Mouse (Mus musculus): ENCODE measurements at regions not wholly inside any gene's neighbourhood (a gene's known extent, or its start where the extent isn't known, plus 50 kb on each side); places are given as distances from the start of the nearest gene placed in this dataset.

- WGBS, result 88% methylated on average over 2 of the region's 2 CpGs
- no peak overlapping the region for H3K4me3 ChIP-seq (ENCODE audit: low read depth, low read length)
- H3K36me3 ChIP-seq (ENCODE audit: control insufficient read depth, insufficient read depth, low read length), result no peaks in the 10 kb centered on the region
- H3K27me3 ChIP-seq (ENCODE audit: control insufficient read depth, insufficient read depth, low read length), result no peaks in the 10 kb centered on the region
- no peak overlapping the region for H3K4me2 ChIP-seq (replicated peaks; ENCODE audit: low read depth, low read length)
- no peaks in the 10 kb centered on the region for H3K9me3 ChIP-seq (ENCODE audit: control insufficient read depth, low read depth, low read length)
- H3K4me1 ChIP-seq (ENCODE audit: control insufficient read depth, insufficient read depth, low read length), result no peaks in the 10 kb centered on the region
- no peak for ATAC-seq (ENCODE audit: insufficient number of reproducible peaks, insufficient read depth, low FRiP score, low read depth)
- no peak overlapping the region for H3K27ac ChIP-seq (ENCODE audit: low read length)
- H3K9ac ChIP-seq (replicated peaks; ENCODE audit: low read depth, low read length), result no peak overlapping the region
Observed at GRCm38 (mm10) chr10:87747846-87748552, 110.1 kb upstream of the Igf1 start.

- 90% methylated on average over 4 of the region's 4 CpGs for WGBS
- Histone ChIP-seq H3K4me1 (ENCODE audit: control insufficient read depth, insufficient read depth, low read length) (no peaks in the 10 kb centered on the region), H3K9ac (replicated peaks; ENCODE audit: low read depth, low read length) (no peak overlapping the region), H3K4me3 (ENCODE audit: low read depth, low read length) (no peak overlapping the region), H3K4me2 (replicated peaks; ENCODE audit: low read depth, low read length) (no peak overlapping the region), H3K27me3 (ENCODE audit: control insufficient read depth, insufficient read depth, low read length) (no peaks in the 10 kb centered on the region), H3K36me3 (ENCODE audit: control insufficient read depth, insufficient read depth, low read length) (no peaks in the 10 kb centered on the region), H3K27ac (ENCODE audit: low read length) (no peak overlapping the region), H3K9me3 (ENCODE audit: control insufficient read depth, low read depth, low read length) (no peaks in the 10 kb centered on the region)
- ATAC-seq (ENCODE audit: insufficient number of reproducible peaks, insufficient read depth, low FRiP score, low read depth), result no peak
Observed at GRCm38 (mm10) chr10:87748631-87749193, 109.4 kb upstream of the Igf1 start.

- Histone ChIP-seq H3K27ac (ENCODE audit: low read length) (peak overlapping the region; percentile 4; the same call in 1 of the 2 replicates), H3K4me2 (replicated peaks; ENCODE audit: low read depth, low read length) (no peak overlapping the region), H3K4me1 (ENCODE audit: control insufficient read depth, insufficient read depth, low read length) (no peaks in the 10 kb centered on the region), H3K4me3 (ENCODE audit: low read depth, low read length) (no peak overlapping the region), H3K27me3 (ENCODE audit: control insufficient read depth, insufficient read depth, low read length) (no peaks in the 10 kb centered on the region), H3K9ac (replicated peaks; ENCODE audit: low read depth, low read length) (no peak overlapping the region), H3K36me3 (ENCODE audit: control insufficient read depth, insufficient read depth, low read length) (no peaks in the 10 kb centered on the region), H3K9me3 (ENCODE audit: control insufficient read depth, low read depth, low read length) (no peaks in the 10 kb centered on the region)
- no peak for ATAC-seq (ENCODE audit: insufficient number of reproducible peaks, insufficient read depth, low FRiP score, low read depth)
Observed at GRCm38 (mm10) chr10:87750321-87750720, 107.7 kb upstream of the Igf1 start.

GRCm38 (mm10) chr10:87750972-87751371 is 107.1 kb upstream of the Igf1 start:
- 17% methylated on average over 1 of the region's 1 CpGs for WGBS
- no peak overlapping the region for H3K27ac ChIP-seq (ENCODE audit: low read length)
- H3K4me2 ChIP-seq (replicated peaks; ENCODE audit: low read depth, low read length), result no peak overlapping the region
- no peaks in the 10 kb centered on the region for H3K36me3 ChIP-seq (ENCODE audit: control insufficient read depth, insufficient read depth, low read length)
- H3K4me3 ChIP-seq (ENCODE audit: low read depth, low read length), result no peak overlapping the region
- no peak overlapping the region for H3K9ac ChIP-seq (replicated peaks; ENCODE audit: low read depth, low read length)
- H3K27me3 ChIP-seq (ENCODE audit: control insufficient read depth, insufficient read depth, low read length), result no peaks in the 10 kb centered on the region
- no peaks in the 10 kb centered on the region for H3K9me3 ChIP-seq (ENCODE audit: control insufficient read depth, low read depth, low read length)
- H3K4me1 ChIP-seq (ENCODE audit: control insufficient read depth, insufficient read depth, low read length), result no peaks in the 10 kb centered on the region
- peak; percentile 67; the same call in 1 of the 2 replicates for ATAC-seq (ENCODE audit: insufficient number of reproducible peaks, insufficient read depth, low FRiP score, low read depth)

GRCm38 (mm10) chr10:87752117-87752516 is 105.9 kb upstream of the Igf1 start:
- no peaks in the 10 kb centered on the region for H3K27me3 ChIP-seq (ENCODE audit: control insufficient read depth, insufficient read depth, low read length)
- no peak; the same call in 1 of the 2 replicates for ATAC-seq (ENCODE audit: insufficient number of reproducible peaks, insufficient read depth, low FRiP score, low read depth)
- no peaks in the 10 kb centered on the region for H3K4me1 ChIP-seq (ENCODE audit: control insufficient read depth, insufficient read depth, low read length)
- H3K4me2 ChIP-seq (replicated peaks; ENCODE audit: low read depth, low read length), result no peak overlapping the region
- H3K27ac ChIP-seq (ENCODE audit: low read length), result peak overlapping the region; percentile 64; the same call in 1 of the 2 replicates
- no peaks in the 10 kb centered on the region for H3K9me3 ChIP-seq (ENCODE audit: control insufficient read depth, low read depth, low read length)
- H3K4me3 ChIP-seq (ENCODE audit: low read depth, low read length), result no peak overlapping the region
- 50% methylated on average over 2 of the region's 2 CpGs for WGBS
- H3K9ac ChIP-seq (replicated peaks; ENCODE audit: low read depth, low read length), result no peak overlapping the region
- no peaks in the 10 kb centered on the region for H3K36me3 ChIP-seq (ENCODE audit: control insufficient read depth, insufficient read depth, low read length)

- no peaks in the 10 kb centered on the region for H3K9me3 ChIP-seq (ENCODE audit: control insufficient read depth, low read depth, low read length)
- no peak overlapping the region for H3K4me3 ChIP-seq (ENCODE audit: low read depth, low read length)
- no peak for ATAC-seq (ENCODE audit: insufficient number of reproducible peaks, insufficient read depth, low FRiP score, low read depth)
- 49% methylated on average over 1 of the region's 1 CpGs for WGBS
- no peaks in the 10 kb centered on the region for H3K27me3 ChIP-seq (ENCODE audit: control insufficient read depth, insufficient read depth, low read length)
- H3K4me1 ChIP-seq (ENCODE audit: control insufficient read depth, insufficient read depth, low read length), result no peaks in the 10 kb centered on the region
- H3K4me2 ChIP-seq (replicated peaks; ENCODE audit: low read depth, low read length), result no peak overlapping the region
- no peak overlapping the region for H3K9ac ChIP-seq (replicated peaks; ENCODE audit: low read depth, low read length)
- no peaks in the 10 kb centered on the region for H3K36me3 ChIP-seq (ENCODE audit: control insufficient read depth, insufficient read depth, low read length)
- H3K27ac ChIP-seq (ENCODE audit: low read length), result no peak overlapping the region
Observed at GRCm38 (mm10) chr10:87753483-87753882, 104.6 kb upstream of the Igf1 start.

GRCm38 (mm10) chr10:87761528-87762030 is 96.5 kb upstream of the Igf1 start:
- Histone ChIP-seq H3K9ac (replicated peaks; ENCODE audit: low read depth, low read length) (no peak overlapping the region), H3K9me3 (ENCODE audit: control insufficient read depth, low read depth, low read length) (no peaks in the 10 kb centered on the region), H3K4me3 (ENCODE audit: low read depth, low read length) (no peak overlapping the region), H3K27ac (ENCODE audit: low read length) (no peak overlapping the region), H3K27me3 (ENCODE audit: control insufficient read depth, insufficient read depth, low read length) (no peaks in the 10 kb centered on the region), H3K4me1 (ENCODE audit: control insufficient read depth, insufficient read depth, low read length) (no peaks in the 10 kb centered on the region), H3K4me2 (replicated peaks; ENCODE audit: low read depth, low read length) (no peak overlapping the region), H3K36me3 (ENCODE audit: control insufficient read depth, insufficient read depth, low read length) (no peaks in the 10 kb centered on the region)
- no peak for ATAC-seq (ENCODE audit: insufficient number of reproducible peaks, insufficient read depth, low FRiP score, low read depth)
- WGBS, result 59% methylated on average over 5 of the region's 5 CpGs

- no peaks in the 10 kb centered on the region for H3K36me3 ChIP-seq (ENCODE audit: control insufficient read depth, insufficient read depth, low read length)
- H3K9ac ChIP-seq (replicated peaks; ENCODE audit: low read depth, low read length), result no peak overlapping the region
- no peaks in the 10 kb centered on the region for H3K4me1 ChIP-seq (ENCODE audit: control insufficient read depth, insufficient read depth, low read length)
- H3K4me2 ChIP-seq (replicated peaks; ENCODE audit: low read depth, low read length), result no peak overlapping the region
- no peak overlapping the region for H3K27ac ChIP-seq (ENCODE audit: low read length)
- no peak overlapping the region for H3K4me3 ChIP-seq (ENCODE audit: low read depth, low read length)
- H3K27me3 ChIP-seq (ENCODE audit: control insufficient read depth, insufficient read depth, low read length), result no peaks in the 10 kb centered on the region
- WGBS, result 26% methylated on average over 4 of the region's 4 CpGs
- ATAC-seq (ENCODE audit: insufficient number of reproducible peaks, insufficient read depth, low FRiP score, low read depth), result peak; percentile 61; the same call in 1 of the 2 replicates
- H3K9me3 ChIP-seq (ENCODE audit: control insufficient read depth, low read depth, low read length), result no peaks in the 10 kb centered on the region
Observed at GRCm38 (mm10) chr10:87787521-87787920, 70.5 kb upstream of the Igf1 start.
